Mouse (Mus musculus) E14TG2a.4 (cell line): ENCODE data around the gene Rfpl4.

Source experiments
- CTCF ChIP-seq: conservative IDR thresholded peaks from 2 replicates; pipeline ENCODE4 v1.5.1; 2014; ENCODE audit warnings: low read length
- NANOG ChIP-seq: IDR thresholded peaks from 2 replicates; pipeline ENCODE4 v1.6.1; 2014; ENCODE audit warnings: borderline replicate concordance, low read length, mixed read lengths

- no peak for TF ChIP-seq CTCF
- TF ChIP-seq NANOG = no peak
Observed at GRCm38 (mm10) chr7:5080010-5080751, 36.6 kb downstream of the Rfpl4 start, which contains the start of gene Epn1.
